Mouse (Mus musculus) frontal cortex, postnatal 10 days (tissue): ENCODE measurements around the gene Pdcd7.

Experiments used
- DNase-seq, 2 experiments: peaks; one replicate each; pipeline ENCODE4 v3.0.0; 2022; ENCODE audit warnings: low spot score in 2 of 2, mixed read lengths in 1 of 2

The Pdcd7 gene

DNA sequence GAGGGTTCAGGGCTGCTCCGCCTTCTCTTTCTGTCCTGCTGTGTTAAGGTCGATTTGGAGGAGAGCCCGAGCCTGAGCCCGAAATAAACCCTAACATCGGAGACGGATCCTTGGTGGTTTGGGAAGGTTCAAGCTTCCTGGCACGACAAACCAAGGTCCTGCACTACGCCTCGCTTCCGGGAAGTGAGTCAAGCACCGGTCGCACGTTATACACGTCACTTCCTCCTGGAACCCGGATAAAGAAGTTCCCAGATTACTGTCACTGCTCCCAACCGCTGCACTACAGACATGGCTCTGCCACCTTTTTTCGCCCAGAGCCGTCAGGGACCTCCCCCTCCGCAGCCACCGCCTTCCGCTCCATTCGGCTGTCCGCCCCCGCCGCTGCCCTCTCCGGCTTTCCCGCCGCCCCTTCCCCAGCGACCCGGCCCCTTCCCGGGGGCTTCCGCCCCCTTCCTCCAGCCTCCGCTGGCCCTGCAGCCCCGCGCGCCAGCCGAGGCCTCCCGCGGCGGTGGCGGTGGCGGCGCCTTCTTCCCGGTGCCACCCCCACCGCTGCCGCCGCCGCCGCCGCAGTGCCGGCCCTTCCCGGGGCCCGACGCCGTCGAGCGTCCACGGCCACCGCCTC lies at the start of gene Pdcd7:
Gene Pdcd7 (plus strand): TSS at position 251 of the 622 bp plus-strand sequence.
- peak; percentile 92 to 94 for DNase-seq

DNA sequence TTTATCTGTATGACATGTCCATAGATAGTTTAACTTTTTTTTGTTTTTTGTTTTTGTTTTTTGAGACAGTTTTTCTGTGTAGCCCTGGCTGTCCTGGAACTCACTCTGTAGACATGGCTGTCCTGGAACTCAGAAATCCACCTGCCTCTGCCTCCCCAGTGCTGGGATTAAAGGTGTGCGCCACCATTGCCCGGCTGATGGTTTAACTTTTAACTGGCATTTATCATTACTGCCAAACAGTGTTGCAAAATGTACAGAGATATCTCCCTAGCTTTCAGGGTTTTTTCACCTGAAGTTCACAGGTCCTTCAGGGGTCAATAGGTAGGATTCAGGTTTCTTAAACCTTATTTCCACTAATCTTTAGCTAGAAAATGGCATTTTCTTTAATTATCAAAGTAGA lies 48.8 kb upstream of the Pdcd7 start:
- no peak for DNase-seq

DNA sequence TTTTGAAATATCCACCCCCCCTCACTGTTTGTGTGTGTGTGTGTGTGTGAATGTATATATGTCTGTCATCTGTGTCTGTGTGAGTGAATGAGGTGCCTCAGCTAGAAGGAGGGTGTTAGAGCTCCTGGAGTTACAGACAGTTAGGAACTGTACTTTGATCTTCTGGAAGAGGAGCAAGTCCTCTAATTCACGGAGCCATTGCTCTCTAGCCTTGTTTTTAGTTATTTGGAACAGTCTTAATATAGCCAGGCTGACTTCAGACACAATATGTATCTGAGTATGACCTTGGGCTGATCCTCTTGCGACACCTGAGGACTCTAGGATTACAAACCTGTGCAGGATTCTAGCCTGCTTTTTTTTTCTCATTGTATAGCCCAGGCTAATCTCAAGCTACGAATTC lies 47.1 kb upstream of the Pdcd7 start:
- no peak for DNase-seq

DNA sequence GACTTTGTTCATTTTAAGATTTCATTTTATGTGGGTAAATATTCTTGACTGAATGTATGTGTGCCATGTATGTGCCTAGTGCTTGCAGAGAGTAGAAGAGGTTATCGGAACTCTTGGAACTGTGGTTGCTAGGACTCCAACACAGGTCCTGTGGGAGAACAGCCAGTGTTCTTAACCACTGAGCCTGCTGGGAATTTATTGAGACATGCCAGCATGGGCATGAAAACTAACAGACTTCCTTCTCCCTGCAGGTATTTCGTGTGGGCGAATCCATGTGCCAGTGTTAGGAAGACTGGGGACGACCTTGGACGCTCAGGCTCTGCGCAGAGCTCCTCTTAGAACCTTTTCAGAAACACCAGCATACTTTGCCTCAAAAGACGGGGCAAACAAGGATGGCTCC lies 46.3 kb upstream of the Pdcd7 start:
- DNase-seq = no peak

DNA sequence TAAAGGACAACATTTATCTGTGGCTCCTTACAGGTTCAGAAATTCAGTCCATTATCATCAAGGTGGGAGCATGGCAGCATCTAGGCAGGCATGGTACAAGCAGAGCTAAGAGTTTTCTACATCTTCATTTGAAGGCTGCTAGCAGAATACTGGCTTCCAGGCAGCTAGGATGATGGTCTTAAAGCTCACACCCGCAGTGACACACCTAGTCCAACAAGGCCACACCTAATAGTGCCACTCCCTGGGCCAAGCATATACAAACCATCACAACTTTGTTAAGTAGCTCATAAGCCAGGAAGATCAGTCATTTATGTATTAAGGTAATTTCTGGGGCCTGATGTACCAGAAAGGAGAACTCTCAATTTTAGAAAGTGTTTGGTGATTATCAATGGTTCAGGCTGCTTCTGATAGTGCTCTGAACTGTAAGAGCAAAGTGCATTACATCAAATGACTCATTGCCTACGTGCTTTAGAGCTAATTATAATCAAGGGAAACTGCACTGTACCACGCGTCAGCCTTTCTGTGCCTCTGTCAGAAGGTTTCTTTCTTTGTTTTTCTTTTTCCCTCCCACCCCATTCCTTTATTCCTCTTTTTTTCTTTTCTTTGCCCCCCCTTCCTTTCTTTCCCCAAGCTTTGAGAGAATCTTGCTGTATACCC lies 43.4 kb upstream of the Pdcd7 start:
- no peak for DNase-seq

DNA sequence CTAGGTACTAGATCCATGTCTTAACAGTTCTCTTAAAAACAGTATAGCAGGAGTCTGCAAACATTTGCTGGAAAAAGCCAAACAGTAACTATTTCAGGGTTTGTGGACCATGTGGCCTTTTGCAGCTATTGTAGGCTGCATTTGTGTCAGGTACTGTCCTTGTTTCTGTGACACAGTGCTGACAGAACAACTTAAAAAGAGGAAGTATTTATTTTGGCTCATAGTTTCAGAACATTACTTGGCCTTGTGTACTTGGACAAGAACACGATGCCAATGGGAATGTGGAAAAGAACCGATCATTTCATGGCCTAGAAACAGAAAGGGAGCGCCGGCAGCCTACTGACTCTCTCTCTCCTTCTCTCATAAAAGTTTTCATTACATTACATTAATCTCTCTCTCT lies 42.3 kb upstream of the Pdcd7 start:
- no peak for DNase-seq

DNA sequence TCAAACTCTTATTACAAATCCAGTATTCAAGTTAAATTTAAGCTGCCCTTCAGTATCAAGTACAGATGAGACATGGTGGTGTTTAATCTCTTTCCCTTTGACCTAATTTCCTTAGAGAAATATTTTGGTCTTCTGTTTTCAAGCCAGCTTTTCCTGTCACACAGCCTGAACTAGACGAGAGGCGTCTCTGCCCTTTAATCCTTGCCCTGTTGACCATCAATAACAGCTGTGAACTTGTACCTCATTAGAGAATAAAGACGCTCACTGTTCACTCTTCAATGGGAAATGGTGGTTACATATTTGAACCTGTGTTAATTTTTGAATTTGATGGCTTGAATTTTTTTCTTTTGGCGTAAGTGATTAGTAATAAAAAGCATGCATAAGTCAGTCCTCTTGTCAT lies 41.6 kb upstream of the Pdcd7 start:
- DNase-seq = no peak

DNA sequence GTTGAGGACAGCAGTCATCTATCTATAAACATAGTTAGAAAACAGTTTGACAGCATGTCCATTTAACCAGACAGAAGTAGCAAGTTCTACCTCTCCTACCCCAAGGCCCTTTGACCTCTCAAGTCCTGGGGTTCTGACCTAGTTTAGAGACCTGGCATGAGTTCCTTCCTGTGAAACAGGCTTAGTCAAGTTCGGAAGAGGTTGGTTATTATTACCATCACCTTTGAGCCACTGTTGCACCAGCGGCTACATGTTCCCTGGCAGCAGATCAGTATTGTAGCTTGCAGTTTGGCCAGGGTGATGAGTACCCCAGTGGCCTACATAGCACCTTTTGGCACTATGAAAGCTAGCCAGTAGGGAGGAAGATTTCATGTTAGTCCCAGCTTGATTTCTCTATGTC lies 39.2 kb upstream of the Pdcd7 start:
- DNase-seq = no peak

DNA sequence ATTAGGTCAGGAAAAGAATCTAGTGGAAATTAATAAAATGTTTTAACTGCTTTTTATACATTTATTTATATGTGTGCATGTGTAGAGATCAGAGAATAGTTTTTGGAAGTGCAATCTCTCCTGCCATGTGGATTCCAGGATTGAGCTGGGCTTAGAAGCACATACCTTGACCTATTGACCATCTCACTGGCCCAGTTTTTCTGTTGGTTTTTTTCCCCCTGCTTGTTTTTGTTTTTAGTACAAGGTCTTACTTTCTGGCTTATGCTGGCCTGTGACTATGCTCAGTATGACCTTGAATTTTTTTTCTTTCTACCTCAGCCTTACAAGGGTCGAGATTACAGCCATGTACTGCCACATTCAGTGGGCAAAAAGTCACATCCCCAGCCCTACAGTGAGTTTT lies 37.9 kb upstream of the Pdcd7 start:
- no peak for DNase-seq

DNA sequence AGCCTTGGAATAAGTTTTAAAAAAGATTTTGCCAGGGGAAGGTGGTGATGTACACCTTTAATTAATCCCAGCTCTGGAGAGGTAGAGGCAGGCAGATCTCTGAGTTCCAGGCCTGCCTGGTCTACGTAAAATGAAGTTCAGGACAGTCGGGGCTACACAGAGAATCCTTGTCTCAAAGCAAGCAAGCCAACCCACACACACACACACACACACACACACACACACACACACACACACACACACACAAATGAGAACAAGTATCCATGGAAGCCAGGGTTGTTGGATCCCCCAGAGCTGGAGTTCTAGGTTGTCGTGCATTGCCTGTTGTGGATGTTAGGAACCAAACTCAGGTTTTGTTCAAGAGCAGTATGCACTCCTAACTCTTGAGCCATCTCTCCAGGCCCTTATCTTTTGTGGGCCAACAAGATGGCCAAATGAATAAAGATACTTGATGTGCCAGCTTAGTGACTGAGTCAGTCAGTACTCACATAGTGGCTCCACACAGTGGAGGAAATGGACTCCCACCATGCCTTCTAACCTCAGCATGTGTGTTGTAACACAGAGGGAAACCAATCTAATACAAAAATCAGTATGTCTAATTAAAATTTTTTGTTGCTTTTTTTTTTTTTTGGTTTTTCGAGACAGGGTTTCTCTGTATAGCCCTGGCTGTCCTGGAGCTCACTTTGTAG lies 33.1 kb upstream of the Pdcd7 start:
- no peak for DNase-seq

DNA sequence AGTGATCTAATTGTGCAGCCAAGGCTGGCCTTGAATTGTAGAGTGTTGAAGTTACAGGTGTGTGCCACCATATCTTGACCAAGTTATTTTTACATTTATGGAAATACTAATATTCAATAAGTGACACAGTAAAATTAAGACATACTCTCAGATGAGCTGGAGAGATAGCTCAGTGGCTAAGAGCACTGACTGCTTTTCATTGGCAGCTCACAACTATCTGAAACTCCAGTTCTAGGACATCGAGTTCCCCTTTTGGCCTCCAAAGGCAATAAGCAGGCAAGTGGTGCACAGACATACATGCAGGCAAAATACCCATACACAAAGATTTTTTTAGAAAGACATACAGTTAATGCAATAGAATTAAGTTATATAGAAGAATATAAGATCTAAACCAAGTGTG lies 32.1 kb upstream of the Pdcd7 start:
- DNase-seq = no peak

DNA sequence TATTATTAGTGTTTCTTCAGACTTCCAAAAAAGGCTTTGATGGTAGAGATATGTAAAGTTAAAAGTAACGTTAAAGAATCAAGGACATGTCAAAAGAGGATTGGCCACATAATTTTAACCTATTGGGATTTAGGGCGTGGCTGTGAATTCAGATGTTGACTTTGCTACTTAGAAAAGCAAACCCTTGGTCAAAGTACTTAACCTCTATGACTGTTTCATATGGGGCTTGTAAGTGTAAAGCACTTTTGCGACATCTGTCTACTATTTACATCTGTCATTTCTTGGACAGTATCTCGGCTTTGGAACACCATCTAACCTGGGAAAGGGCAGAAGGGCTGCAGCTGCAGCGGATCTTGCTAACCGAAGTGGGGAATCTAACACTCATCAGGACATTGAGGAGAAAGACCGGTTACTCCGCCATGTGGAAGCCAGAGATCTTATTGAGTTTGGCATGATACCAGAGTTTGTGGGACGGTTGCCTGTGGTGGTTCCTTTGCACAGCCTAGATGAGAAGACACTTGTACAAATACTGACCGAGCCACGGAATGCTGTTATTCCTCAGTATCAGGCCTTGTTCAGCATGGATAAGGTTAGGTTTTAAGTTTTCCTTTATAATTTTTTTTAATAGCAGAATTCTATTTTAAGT lies 23.5 kb upstream of the Pdcd7 start:
- no peak for DNase-seq

DNA sequence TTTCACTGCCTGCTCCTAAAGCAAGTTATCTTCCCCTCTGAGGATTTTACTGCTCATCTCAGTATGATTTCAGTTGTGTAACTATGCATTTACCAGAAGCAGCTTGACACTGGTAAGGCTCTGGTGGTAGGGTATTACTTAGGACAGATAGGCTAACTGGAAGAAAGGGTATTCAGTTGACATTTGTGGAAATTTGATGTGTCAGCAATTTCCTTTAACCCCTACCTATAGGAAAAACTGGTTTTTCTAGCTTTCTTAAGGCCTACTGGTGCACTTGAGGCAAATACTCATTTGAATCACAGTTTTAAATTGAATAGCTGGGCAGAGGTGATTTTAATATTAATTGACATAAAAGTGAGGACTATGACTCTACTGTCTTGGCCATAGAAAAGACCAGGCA lies 19.9 kb upstream of the Pdcd7 start:
- no peak for DNase-seq

DNA sequence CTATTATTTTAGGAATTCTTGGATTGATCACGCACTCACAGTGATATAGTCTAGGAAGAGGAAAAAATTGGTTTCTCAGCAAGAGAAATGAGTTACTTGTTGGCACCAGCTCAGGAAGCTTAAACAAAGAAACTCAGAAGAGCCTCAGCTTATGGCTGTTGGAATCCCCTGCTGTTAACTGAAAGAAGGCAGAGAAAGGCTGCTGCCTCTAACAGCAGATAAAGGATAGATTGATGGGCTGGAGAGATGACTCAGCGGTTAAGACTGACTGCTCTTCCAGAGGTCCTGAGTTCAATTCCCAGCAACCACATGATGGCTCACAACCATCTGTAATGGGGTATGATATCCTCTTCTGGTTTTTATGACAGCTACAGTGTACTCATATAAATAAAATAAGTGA lies 18.5 kb upstream of the Pdcd7 start:
- DNase-seq = no peak

DNA sequence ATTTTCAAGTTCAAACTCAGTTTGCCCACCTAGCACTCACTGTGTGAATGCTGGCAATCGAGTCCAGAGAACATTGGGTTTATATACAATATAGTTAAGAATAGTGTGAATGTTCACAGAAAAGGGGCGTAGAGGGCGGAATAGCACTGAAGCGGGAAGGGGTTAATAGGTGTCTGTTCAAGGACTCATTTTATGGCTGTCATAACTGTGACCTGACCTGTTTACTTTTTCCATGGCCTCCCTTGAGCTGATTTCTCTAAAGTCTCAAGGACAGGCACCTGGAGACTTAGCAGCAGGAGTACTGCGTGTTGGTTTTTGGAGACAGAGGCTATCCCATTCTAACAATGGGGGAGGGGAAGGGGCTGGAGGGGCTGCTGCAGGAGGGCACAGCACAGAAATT lies 11.9 kb upstream of the Pdcd7 start:
- no peak for DNase-seq

DNA sequence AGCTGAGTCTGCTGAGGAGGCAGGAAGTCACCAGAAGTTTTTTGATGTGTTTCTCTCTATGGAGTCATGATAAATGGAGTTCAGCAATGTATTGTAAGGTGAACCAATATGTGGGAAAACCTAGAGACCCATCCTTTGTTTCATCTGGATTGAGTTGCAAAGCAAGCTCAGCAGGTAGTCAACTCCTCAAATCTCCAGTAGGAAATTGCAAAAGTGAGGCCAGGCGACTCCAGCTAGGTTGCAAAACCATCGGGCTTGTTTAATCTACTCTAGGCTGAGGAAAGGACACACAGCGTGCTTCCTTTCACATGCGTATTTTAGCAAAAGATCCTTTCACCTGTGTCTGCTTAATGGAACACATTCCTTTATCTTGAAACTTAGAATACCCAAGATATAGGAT lies 6.8 kb upstream of the Pdcd7 start:
- DNase-seq = no peak

DNA sequence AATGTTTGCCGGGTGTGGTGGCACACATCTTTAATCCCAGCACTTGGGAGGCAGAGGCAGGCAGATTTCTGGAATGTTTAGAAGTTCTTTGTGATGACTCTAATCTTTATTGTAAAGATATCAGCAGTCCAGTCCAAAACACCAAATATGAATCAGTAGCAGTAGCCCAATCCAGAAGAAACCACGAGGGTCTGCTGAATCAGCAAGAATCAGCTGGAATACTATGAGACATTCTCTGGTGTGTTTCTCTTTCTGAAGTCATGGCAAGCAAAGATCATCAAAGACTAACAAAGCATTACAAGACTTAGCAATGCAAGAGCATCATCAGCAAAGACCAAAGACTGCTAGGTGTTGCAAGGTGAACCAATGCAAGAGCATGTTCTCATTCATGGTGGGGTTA lies 5.5 kb upstream of the Pdcd7 start:
- no peak for DNase-seq

DNA sequence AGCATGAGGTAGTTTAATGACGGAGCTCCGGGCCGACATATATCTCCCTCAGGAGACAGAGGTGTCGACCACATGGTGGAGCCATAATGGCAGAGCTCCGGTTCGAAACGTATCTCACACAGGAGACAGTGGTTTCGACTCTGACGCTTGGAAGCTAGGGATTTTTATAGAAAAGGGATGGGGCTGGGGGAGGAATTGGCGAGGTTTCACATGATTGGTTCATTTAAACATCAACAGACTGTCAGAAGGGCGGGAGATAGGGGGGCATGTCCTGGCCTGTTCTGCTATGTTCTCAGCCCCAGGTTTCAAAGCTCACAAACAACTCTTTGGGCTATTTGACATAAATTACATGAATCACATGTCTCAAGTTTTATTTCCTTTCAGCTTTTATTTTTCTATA lies 465 bp upstream of the Pdcd7 start:
- DNase-seq = peak; percentile 13 to 16

DNA sequence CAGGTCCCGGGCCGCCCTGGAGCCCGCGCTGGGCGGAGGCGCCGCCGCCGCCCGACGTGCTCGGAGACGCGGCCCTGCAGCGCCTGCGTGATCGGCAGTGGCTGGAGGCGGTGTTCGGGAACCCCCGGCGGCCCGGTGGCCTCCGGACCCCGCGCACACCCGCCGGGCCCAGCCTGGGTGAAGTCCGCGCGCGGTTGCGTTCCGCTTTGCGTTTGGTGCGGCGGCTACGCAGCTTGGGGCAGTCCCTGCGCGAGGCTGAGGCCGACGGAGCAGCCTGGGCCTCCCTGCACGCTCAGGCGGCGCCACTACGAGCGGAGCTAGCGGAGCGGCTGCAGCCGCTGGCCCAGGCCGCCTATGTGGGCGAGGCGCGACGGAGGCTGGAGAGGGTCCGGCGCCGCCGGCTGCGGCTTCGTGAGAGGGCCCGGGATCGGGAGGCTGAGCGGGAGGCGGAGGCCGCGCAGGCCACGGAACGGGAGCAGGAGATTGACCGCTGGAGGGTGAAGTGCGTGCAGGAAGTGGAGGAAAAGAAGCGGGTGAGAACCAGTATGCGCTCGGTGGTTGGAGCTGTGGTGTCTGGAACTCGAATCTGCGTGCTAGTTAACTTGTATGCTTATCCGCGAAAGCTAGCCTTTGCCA lies 690 bp downstream of the Pdcd7 start:
- DNase-seq = peak; percentile 15 to 45

DNA sequence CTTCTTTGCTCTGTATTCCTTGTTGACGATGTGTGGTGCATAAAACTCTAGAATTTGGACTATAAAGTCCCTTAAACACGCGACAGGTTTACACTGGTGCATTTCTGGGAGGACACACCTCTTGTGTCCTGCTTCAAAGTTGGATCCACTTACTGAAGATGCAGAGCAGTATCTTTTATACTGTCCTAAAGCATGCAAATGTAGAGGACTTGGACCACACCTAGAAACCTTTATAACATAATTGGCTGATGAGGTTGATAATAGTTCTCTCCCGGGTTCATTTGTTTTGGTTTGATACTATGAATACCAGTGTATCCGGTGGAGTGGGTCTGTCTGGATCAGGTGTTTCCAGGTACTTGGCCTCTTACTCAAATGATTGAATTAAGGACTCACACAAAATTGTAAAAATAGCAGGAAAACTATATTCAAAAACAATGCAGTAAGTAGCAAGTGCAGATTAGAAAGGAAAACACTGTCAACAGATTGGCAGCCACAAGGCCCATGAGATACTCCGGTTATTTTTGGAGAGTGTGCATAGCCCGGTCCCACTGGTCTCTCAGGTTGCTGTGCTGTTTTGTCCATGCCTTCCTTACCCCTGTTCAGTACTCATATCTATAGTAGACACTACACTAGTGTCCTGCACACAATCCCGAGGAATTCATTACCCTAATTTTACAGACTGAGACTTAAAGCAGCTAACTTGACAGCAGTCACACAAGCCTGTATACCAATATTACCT lies 1.4 kb downstream of the Pdcd7 start:
- DNase-seq = no peak

DNA sequence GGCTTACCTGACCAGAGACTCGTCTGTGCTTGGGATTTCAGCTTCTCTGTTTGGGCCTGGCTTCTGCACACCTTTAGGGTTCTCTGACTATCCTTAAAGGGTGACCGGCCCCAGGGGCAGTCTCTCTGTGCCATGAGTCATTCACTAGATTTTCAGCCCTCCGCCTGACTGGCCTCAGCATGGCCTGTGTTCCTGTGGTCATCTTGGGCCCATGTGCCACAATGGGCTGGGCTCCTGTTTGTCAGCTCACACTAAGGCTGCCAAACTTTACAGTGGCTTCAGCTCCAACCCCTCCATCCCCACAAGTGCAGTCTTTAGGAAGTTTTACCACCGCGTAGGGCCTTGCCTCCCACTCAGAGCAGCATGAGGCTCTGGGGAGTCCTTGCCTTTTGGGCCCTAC lies 7.3 kb downstream of the Pdcd7 start:
- no peak for DNase-seq

DNA sequence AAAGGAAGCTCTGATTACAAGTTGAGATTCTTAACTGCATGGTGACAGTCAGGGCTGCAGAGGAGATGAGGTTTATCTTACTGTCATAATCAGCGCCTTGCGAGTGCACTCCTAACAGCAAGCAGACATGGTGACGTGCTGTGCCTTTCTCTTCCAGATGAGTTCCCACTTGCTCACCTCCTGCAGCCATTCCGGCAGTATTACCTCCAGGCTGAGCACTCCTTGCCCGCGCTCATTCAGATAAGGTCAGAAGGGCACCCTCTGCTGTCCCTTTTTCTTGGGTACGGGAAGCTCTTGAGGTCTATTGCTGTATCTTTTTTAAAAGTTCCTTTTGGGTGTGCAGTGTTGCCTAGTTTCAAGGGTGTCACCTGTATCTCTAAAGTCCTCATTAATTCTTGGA lies 10.7 kb downstream of the Pdcd7 start:
- no peak for DNase-seq
